Mouse (Mus musculus) limb, embryonic 14.5 days (tissue): Measurements from ENCODE around the gene Sult5a1. TPM values are rescaled to one million over a fixed set of nuclear protein-coding genes. Genes with fewer than 3 reads are reported as not detected.
A peak's percentile ranks its signal among the peaks of the same experiment; 100 is the strongest.

Experiments used
- ATAC-seq: fragments of 200-750 bp; cut with Nextera tagmentation; 2 replicates; pipeline ENCODE4 v1.8.0; 2017; ENCODE audit warnings: low read depth, moderate number of reproducible peaks, moderate TSS enrichment; ENCODE audit not compliant: low FRiP score
- DNase-seq: peaks from one replicate; pipeline ENCODE4 v3.0.0-alpha.2; 2015; ENCODE audit warnings: low spot score
- H3K27ac ChIP-seq: fragments of 300-500 bp; sonication (generic); replicated peaks from 2 replicates; pipeline ENCODE4 v1.5.1; 2014; ENCODE audit warnings: low read depth, mild to moderate bottlenecking, low read length, moderate library complexity, mixed read lengths
- H3K27me3 ChIP-seq: fragments of 300-500 bp; sonication (generic); 2 replicates; pipeline ENCODE4 v1.6.1; 2014; ENCODE audit warnings: low read length, mixed read lengths; ENCODE audit not compliant: control insufficient read depth, insufficient read depth
- H3K36me3 ChIP-seq: fragments of 300-500 bp; sonication (generic); 2 replicates; pipeline ENCODE4 v1.6.1; 2014; ENCODE audit warnings: mild to moderate bottlenecking, low read length, moderate library complexity, mixed read lengths; ENCODE audit not compliant: control insufficient read depth, insufficient read depth
- H3K4me1 ChIP-seq: fragments of 300-500 bp; sonication (generic); 2 replicates; pipeline ENCODE4 v1.6.1; 2014; ENCODE audit warnings: antibody characterized with exemption, low read length, mixed read lengths; ENCODE audit not compliant: control insufficient read depth, insufficient read depth
- H3K4me2 ChIP-seq: fragments of 300-500 bp; sonication (generic); replicated peaks from 2 replicates; pipeline ENCODE4 v1.6.1; 2014; ENCODE audit warnings: low read depth, mild to moderate bottlenecking, low read length, moderate library complexity; ENCODE audit not compliant: severe bottlenecking
- H3K4me3 ChIP-seq: fragments of 300-500 bp; sonication (generic); replicated peaks from 2 replicates; pipeline ENCODE4 v1.5.1; 2014; ENCODE audit warnings: low read length
- H3K9ac ChIP-seq: fragments of 300-500 bp; sonication (generic); 2 replicates; pipeline ENCODE4 v1.6.1; 2014; ENCODE audit warnings: mild to moderate bottlenecking, low read depth, low read length, moderate library complexity; ENCODE audit not compliant: severe bottlenecking
- H3K9me3 ChIP-seq: fragments of 300-500 bp; sonication (generic); 2 replicates; pipeline ENCODE4 v1.6.1; 2016; ENCODE audit warnings: low read length; ENCODE audit not compliant: control insufficient read depth
- POLR2A ChIP-seq: fragments of 200-500 bp; IDR thresholded peaks from 2 replicates; pipeline ENCODE4 v1.8.0; 2012; ENCODE audit warnings: inconsistent platforms, mild to moderate bottlenecking, moderate library complexity, borderline replicate concordance; ENCODE audit not compliant: insufficient read depth, insufficient read length; ENCODE audit errors: extremely low read depth
- WGBS: fragments of 180-500 bp; shearing (Covaris S2); extraction: QIAGEN DNeasy Blood & Tissue Kit; methylation state at CpG from one replicate; pipeline ENCODE4 v1.1.7; 2014; 5-methylcytosine and 5-hydroxymethylcytosine counted together
- polyA plus RNA-seq, 2 experiments: library from polyadenylated mRNA; depleted of rRNA in 1 of 2; stranded (reverse) in 1 of 2; unstranded in 1 of 2; fragments of >200 nt; fragmentation: Nextera tagmentation in 1 of 2; extraction: Ambion mirVana in 1 of 2; gene quantifications; 2 replicates each; pipeline versions ENCODE4 v1.2.1 to v1.2.3; 2012 to 2014

Sult5a1 gene
- polyA plus RNA-seq, 2 experiments = 31.7 to 43.7 TPM

DNA sequence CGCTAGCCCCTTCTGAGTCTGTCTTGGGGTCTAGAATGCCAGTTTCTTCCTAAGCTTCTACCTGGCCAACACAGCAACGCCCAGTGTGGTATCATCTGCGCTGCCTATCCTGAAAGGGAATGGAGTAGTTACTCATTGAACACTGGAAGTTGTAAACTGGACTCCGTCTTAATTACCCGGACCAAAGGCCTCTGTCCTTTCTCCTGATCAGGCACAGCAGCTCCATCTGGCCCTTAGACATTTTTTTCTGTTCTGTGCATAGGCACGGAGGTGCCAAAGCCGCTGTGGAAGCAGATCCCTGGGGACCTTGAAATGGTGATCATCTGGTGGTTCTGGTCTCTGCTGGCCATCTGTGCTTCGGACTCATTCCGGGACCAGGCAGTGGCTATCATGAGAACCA lies 35.7 kb upstream of the Sult5a1 start:
- 80% methylated on average over 9 of the region's 9 CpGs for WGBS

DNA sequence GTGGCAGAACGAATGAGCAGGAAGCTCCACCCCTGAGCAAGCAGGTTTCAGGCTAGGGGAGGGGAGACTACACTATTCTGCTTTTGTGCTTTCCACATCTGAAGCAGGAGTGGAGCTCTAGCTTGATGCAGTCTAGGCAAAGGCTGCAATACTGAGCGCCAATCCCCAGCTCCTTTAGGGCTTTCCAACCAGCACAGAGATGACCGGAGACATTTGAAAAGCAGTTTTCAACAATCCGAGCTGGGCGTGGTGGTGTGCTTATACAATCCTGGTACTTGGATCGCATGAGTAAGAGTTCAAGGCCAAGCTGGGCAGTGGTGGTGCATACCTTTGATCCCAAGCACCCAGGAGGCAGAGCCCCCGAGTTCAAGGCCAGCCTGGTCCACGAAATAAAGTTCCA lies 33.8 kb upstream of the Sult5a1 start:
- H3K9ac ChIP-seq = no peak overlapping the region
- H3K4me3 ChIP-seq = no peak overlapping the region
- no peak overlapping the region for H3K27ac ChIP-seq
- ATAC-seq (no peak), DNase-seq (no peak)
- H3K9me3 ChIP-seq = no peaks in the 10 kb centered on the region
- no peaks in the 10 kb centered on the region for H3K4me1 ChIP-seq
- no peaks in the 10 kb centered on the region for H3K36me3 ChIP-seq
- no peaks in the 10 kb centered on the region for H3K27me3 ChIP-seq
- H3K4me2 ChIP-seq = no peak overlapping the region
- 58% methylated on average over 8 of the region's 8 CpGs for WGBS
- no peak for TF ChIP-seq POLR2A

More for the DNA sequence above, 35.7 kb upstream of the Sult5a1 start:
- Histone ChIP-seq H3K9me3 (no peaks in the 10 kb centered on the region), H3K27ac (no peak overlapping the region), H3K4me3 (no peak overlapping the region), H3K9ac (no peak overlapping the region), H3K36me3 (no peaks in the 10 kb centered on the region), H3K4me1 (no peaks in the 10 kb centered on the region), H3K27me3 (no peaks in the 10 kb centered on the region), H3K4me2 (no peak overlapping the region)
- DNase-seq (no peak), ATAC-seq (no peak)
- TF ChIP-seq POLR2A = no peak

DNA sequence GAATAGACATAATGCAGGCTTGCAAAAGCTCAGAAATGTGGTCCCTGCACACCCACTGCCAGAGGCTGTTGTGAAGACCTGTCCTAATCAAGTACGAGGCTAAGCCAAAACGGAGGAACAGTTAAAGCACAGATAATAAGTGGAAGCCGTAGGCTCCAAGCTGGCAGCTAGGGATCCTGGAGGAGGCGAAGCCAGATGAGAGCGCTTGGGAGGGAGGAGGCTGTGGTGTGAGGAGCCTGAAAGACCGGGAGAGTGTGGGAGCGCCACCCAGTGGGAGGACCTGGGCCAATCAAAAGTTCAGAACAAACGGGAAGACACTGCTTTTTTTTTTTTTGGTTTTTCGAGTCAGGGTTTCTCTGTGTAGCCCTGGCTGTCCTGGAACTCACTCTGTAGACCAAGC lies 32.6 kb upstream of the Sult5a1 start:
- no peak for TF ChIP-seq POLR2A
- H3K36me3 ChIP-seq = no peaks in the 10 kb centered on the region
- ATAC-seq (peak; percentile 64; the same call in 1 of the 2 replicates), DNase-seq (peak; percentile 73)
- peaks cover 11% of the 10 kb centered on the region for H3K4me1 ChIP-seq
- no peaks in the 10 kb centered on the region for H3K27me3 ChIP-seq
- 2% methylated on average over 9 of the region's 9 CpGs for WGBS
- H3K9ac ChIP-seq = no peak overlapping the region
- no peak overlapping the region for H3K27ac ChIP-seq
- H3K4me3 ChIP-seq = no peak overlapping the region
- no peaks in the 10 kb centered on the region for H3K9me3 ChIP-seq
- peak overlapping the region; percentile 40; the same call in 1 of the 2 replicates for H3K4me2 ChIP-seq

DNA sequence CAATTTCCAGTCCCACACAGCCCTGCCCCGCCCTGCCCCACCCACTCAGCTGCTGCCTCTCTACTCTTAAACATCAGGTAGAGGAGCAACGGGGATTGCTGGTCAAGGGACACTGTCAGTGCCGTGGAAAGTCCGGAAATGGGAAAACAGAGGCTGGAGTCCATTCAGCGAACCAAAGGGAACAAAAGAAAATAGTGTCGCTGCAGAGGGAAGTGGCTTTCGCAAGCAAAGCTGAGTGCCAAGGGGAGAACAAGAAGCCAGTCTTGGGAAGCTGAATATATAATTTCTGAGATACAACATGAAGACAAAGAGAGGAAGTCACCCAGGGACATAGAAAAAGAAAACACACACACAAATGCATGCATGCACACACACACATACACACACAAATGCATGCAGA lies 30.7 kb upstream of the Sult5a1 start:
- H3K9ac ChIP-seq = no peak overlapping the region
- H3K4me2 ChIP-seq = no peak overlapping the region
- H3K36me3 ChIP-seq = no peaks in the 10 kb centered on the region
- 81% methylated on average over 7 of the region's 7 CpGs for WGBS
- no peak for DNase-seq
- no peak for TF ChIP-seq POLR2A
- no peak for ATAC-seq
- H3K27me3 ChIP-seq = no peaks in the 10 kb centered on the region
- no peak overlapping the region for H3K4me3 ChIP-seq
- H3K9me3 ChIP-seq = no peaks in the 10 kb centered on the region
- H3K27ac ChIP-seq = no peak overlapping the region
- peaks cover 11% of the 10 kb centered on the region for H3K4me1 ChIP-seq

DNA sequence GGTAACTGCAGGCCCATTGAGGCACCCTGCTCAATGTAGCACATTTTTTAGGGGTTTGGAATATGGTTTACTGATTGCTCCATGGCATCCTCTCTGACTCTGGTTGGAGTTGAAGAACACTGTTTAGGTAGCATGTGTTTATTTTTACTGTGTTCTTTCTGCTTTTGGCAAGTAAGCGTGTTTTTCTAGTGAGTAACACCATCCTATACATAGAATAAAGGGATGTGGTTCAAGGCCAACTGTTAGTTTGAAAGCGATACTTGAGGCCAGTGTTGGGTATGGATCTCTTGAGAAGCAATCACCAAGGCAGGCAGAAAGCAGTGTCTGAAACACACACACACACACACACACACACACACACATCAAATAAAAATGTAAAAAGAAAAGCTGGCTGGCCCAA lies 29.9 kb upstream of the Sult5a1 start:
- no peaks in the 10 kb centered on the region for H3K36me3 ChIP-seq
- H3K27me3 ChIP-seq = no peaks in the 10 kb centered on the region
- H3K4me3 ChIP-seq = no peak overlapping the region
- H3K27ac ChIP-seq = no peak overlapping the region
- ATAC-seq (no peak), DNase-seq (no peak)
- no peak overlapping the region for H3K9ac ChIP-seq
- TF ChIP-seq POLR2A = no peak
- no peak overlapping the region for H3K4me2 ChIP-seq
- WGBS = 89% methylated on average over 2 of the region's 2 CpGs
- no peaks in the 10 kb centered on the region for H3K9me3 ChIP-seq
- H3K4me1 ChIP-seq = peaks cover 11% of the 10 kb centered on the region
